Mouse (Mus musculus) T-helper 2 cell (primary cell): ENCODE results near the gene Hnf4a.

Source experiments
- in situ Hi-C: fragments of 300-600 bp; cut with MboI, MseI; formaldehyde crosslinking; loops from one replicate; pipeline ENCODE4 v1.15.1; 2025; ENCODE audit warnings: high pct_unique_total_duplicates

Hnf4a gene

DNA sequence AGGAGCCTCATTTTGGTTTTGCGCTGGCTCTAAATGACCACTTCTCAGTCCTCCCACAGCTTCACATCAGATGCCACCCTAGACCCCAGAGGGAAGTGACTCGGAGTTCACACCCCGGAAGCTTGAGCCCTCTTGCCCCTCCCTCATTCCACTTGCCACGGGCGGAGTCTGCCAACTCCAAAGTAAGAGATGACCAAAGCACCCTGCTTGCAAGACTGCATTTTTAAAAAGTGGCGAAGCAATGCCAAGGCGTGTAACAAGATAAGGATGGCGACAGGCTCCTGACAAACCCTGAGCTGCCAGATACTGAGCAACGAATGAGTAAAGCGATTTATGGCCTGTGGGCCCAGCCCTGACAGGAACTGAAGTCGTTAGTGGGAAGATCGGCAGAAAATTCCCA lies 83.6 kb downstream of the Hnf4a start:
- in situ Hi-C loops, result no loop called here

DNA sequence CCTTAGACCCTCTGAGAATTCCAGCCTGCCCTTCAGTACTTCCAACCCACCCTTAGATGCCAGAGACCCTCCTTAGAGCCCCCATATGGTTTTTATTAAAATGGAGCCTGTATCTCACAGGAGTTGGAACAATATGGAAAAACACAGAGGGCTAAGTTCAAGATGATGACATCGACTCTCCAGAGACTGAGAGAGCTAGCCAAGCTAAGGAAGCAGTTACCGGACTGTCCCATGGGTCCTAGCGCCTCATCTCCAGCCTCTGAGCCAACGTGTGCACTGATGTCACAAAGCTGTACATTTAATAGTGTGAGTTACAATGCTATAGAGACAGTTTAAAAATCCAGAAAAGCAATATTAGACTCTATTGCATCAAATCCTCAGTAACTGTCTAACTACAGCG lies 84.4 kb downstream of the Hnf4a start:
- in situ Hi-C loops, result no loop called here

GRCm38 (mm10) chr2:163592084-163592483 lies 85.5 kb downstream of the Hnf4a start:
- in situ Hi-C loops, result no loop called here

DNA sequence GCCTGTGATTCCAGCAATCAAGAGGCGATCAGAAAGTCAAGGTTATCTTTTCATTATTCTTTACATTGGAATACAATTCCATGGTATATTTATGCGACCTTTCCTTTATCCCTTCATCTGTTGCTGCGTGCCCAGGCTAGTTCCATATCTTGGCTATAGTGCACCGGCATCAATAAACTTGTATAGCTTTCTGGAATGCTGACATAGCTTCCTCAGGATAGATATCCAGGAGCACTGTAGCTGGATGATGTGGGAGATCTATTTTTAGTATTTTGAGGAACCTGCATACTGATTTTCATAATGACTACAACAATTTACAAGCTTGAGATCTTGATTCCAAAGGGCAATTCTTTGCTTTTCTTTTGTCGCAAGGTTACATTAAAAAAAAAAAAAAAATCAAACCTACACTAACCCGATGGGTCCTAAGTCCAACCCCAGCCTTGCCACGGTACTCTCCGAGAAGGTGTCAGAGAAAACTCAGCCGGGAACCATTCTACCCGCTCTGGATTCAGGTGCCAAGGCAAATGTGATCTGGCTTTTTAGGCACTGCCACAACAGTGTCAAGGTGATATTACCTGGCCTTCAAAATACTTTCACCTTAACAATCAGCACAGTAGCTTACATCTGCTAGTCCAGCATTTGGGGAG lies 87.2 kb downstream of the Hnf4a start:
- in situ Hi-C loops, result no loop called here

DNA sequence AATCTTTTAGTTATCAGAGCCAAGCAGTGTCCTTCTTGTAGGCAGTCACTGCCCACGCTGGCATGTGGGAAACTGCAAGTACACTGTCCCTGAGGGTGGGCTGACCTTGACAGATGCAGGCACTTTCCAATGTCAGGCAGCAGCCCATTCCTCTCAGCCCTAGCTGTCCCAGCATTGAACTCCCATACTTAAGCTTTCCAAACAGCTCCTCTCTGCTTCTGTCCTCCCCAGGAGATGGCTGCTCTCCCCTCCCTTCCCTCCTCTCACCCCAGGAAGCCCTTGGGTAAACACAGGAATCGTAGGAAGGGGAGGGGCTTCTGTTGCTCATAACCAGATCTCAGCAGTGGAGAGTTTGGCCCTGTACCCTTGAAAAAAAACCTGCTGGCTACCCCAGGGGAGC lies 88.5 kb downstream of the Hnf4a start:
- in situ Hi-C loops, result no loop called here

DNA sequence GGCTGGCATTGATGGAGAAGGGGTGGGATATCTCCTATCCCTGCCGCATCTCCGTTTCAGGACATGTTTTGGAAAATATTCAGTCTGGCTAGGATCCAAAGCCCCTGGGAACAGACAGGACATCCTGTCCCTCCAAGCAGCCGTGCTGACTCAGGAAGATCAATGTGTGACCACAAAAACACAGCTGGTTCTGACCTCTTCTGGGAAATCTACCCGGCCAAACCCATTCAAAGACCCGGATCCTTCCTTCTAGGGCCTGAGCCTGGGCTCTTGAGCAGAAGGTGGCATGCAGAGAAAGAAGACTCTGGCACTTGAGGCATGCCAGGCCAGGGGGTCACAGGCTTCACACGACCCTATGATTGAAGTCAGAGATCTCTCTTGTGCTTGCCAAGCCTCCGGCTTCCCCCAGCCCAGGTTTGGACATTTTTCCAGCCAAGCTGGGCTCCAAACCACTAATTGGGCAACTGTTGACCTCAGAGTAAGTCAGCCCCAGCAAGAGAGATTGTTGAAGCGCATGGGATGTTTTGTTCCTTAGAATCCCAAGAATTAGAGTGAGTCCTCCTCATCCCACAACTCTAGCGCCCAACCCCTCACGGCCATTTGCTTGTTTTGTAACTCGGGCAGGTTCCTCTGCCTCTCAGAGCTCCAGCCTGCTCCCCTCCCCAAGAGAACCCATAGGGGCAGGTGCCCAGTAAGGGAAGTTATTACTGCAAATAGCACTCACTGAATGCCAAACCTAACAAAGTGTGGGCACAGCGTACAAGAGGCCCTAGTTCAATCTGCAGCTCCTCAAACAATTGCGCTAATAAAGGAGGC lies 89.7 kb downstream of the Hnf4a start:
- in situ Hi-C loops, result no loop called here

DNA sequence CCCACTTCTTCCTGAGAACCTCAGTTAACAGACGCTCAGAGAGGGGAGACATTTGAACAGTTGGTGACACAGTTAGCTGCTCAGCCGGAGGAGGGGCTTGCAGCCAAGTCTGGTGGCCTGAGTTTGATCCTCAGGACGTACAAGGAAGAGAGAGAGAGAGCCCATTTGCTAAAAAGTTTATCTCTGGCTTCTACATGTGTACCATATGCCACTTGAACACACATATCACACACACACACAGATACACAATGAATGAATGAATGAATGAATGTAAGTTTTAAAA lies 90.2 kb downstream of the Hnf4a start:
- in situ Hi-C loops, result no loop called here

GRCm38 (mm10) chr2:163597661-163598060 lies 91.1 kb downstream of the Hnf4a start:
- in situ Hi-C loops, result no loop called here

- in situ Hi-C loops, result no loop called here
Measured at GRCm38 (mm10) chr2:163599226-163599625, 92.6 kb downstream of the Hnf4a start.

- in situ Hi-C loops, result no loop called here
Measured at GRCm38 (mm10) chr2:163601066-163601465, 94.5 kb downstream of the Hnf4a start.

DNA sequence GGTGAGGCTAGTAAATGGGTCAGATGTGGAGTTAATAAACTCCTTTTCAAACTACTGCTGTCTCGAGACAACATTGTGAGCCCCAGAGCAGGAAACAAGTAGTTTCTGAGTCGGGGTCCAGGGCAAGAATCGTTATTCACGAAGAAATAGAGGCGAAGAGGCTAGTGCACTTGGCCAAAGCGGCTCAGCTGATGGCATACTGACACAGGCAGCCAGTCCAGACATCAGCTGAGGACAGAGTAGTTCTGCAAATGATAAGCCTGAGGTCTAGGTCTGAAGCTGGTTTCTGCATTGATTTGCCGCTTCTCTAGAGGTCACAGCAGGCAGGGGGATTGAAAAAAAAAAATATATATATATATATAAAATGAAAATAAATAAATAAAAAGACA lies 95.1 kb downstream of the Hnf4a start:
- in situ Hi-C loops, result no loop called here

DNA sequence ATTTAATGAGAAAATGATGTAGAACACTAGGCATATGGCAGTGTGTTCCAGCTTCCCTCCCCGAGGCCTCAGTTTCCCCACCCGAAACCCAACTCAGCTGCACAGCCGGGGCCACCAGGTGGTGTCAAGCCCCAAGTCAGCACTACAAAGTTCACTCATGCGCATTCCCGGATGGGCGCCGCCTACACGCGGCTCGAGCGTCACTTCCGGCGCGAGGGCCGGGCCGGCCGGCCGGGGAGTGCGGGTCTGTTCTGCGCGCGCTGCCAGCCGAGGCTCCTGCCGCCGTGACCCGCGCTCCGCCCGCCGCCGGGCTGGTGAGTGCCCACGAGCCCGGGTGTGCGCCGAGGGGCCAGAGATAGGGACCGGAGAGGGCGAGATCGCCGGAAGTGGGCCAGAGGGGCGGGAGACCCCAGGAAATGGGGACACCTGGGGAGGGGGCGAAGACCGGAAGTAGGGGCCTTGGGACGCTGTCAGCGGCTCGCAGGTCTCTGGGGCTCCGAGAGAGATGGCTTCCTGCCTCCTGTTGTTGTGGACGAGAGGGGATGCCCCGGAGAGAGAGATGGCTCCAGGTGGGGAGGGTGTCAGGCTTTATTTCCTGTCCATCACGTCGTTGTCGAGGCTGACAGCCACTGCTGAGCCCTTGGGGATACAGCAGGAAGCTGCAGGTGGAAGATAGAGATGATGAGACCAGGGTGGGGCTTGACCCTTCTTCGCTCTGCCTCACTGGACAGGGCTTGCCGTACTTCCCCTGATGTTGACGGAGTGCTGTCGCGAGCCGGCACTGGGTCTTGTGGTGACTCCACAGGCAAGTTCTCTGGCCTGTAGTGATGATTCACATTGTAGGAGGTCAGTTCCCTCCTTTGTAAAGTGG lies 95.7 kb downstream of the Hnf4a start, which contains the start of gene Ttpal:
Ttpal (plus strand) TSS at position 214 of the 871 bp plus-strand sequence.
- in situ Hi-C loops, result no loop called here

- in situ Hi-C loops, result no loop called here
Measured at GRCm38 (mm10) chr2:163606161-163606560, 99.6 kb downstream of the Hnf4a start.

DNA sequence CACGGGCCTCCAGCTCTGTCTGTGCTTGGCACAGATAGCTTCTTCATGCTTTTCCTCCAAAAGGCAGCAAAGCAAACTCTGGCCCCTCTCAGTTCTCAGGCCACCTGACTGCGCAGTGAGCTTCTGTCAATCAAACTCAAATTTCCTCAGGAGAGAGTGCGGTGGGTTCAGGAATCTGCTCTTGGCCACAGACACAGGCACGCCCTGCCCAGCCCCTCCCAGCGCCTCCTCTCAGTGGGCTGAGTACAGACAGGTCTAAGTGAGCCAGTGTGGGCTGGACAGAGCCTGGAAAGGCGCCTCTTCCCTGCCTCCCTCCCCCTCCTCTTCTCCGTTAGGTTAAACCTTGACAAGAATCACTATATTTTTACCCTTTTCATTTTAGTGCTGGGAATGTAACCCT lies 101.4 kb downstream of the Hnf4a start:
- in situ Hi-C loops, result no loop called here

DNA sequence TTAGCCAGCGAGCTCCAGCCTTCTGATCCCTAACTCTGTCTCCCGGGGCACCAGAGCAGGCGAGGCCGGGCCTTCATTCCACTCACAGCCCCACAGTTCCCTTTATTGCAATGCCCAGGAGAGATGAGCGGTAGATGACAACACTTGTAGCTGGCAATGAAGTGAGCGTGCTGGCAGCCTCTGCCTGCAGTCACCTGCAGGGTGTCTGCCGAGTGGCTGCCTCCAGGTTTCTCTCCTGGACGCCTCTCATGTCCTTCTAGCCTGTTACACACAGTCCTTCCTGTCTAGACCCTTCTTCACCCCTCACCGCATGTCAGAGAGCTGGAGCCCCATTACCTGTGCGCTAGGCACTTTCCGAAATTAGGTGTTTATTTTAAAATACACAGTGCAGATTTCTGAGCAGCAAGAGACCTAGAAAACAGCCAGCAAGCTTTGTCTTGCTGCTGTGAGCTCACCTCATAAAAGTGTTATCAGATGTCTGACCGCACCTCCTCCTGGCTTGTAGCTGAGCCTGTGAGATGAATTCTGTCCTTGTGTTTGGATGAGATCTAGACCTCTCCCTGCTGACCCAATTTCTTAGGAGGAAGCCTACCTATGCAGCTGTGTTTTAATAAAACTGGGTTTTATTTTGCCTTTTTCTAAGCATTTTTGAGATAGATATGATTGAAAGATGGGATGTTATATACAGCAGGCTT lies 102.8 kb downstream of the Hnf4a start:
- in situ Hi-C loops, result no loop called here

GRCm38 (mm10) chr2:163611176-163611575 lies 104.6 kb downstream of the Hnf4a start:
- in situ Hi-C loops, result no loop called here

DNA sequence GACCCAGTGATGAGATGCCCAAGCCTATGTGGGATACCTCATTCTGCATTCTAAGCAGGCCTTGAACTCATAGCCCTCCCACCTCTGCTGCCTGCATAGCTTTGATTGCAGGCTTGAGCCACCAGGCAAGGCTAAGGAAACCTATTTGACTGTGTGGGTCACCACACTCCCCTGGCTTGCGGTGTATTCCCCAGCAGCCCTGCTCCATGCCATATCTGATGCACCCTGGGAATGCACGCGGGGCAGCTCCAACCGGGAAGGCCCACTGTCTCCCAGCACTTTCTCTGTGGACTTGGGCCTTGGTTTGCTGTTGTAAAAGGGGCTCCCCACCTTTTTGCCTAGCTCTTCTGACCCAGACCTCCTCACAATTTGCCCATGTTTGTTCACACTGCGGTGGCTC lies 106.6 kb downstream of the Hnf4a start:
- in situ Hi-C loops, result no loop called here

- in situ Hi-C loops, result no loop called here
Measured at GRCm38 (mm10) chr2:163613990-163614389, 107.4 kb downstream of the Hnf4a start.

- in situ Hi-C loops, result no loop called here
Measured at GRCm38 (mm10) chr2:163615401-163615800, 108.8 kb downstream of the Hnf4a start.

DNA sequence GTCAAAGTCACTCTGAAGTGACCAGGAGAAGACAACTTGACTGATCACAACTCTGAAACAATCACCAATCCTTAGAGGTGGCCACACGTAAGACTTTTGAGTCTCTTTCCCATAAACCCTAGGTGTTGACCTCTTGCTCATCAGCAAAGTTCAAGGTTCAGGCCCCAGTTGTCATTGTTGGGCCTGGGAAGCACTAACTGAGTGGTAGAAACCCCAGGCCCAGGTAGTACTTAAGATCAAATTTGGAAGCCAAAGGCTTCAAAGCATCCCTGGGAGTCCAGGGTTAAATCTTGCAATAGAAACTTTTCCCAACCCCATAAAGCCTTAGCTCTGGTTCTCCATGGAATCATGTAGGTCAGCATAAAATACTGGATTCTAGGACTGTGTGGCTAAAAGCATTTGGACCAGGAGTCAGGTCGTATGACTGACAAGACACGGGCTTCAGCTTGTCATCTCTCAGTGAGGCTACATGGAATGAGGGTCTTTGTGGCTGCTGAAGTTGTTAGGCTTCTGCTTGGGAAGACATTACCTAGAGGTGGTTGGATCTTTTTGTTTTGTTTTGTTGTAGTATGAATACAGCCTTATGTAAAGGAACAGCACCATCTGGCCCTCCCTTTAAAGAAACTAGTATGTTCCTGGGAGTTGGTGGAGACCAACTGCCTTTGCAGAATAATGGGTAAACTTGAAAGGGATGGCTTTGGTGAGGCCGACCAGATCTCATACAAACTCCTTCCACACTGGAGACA lies 109.5 kb downstream of the Hnf4a start:
- in situ Hi-C loops, result no loop called here

DNA sequence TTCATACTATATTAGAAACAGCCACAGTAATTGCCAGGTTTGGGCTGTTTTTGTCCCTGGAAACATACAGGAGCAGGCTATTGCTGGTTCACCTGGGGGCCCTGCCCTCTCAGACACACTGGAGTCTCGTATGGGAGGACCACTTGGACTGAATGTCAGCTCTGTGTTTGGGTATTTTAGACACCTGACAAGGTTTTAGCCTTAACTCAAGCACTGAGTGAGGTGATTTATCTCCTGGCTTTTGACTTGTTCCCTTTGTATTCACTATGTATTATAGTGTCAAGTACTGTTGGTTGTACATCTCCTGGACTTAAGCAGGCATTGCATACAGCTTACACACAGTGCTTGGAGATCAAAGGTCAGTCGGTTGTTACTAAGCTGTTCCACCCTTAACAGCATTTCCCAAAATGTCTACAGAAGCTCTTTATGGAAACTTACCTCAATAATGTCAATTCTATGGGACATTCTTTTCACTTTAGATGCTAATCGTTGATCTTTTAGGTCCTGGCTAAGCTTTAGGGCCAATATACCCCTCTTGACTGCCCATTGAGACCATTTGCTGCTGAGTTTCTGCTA lies 110.1 kb downstream of the Hnf4a start:
- in situ Hi-C loops, result no loop called here
